Mouse (Mus musculus): ENCODE measurements around the gene Pitx3.

DNA sequence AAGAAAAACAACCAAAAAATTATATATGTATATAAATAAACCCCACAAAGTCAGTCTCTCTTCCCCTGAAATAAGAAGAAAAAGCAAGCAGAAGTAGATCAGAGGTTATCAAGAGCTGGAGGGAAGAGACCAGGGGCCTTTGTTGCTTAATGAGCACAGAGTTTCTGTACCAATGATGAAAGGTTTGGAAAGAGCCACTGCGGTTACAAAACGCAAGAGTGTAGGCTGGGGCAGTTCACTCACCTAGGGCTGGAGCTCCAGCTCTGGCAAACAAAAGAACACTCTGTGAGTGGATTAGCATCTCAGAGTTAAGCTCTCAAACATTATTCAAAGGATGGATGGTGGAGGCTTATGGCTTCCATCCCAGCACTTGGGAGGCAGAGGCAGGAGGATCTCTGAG lies 37.9 kb downstream of the Pitx3 start:
- TF ChIP-seq MAFK (IDR thresholded peaks at IDR 0.05; ENCODE audit: insufficient read depth, low read depth, low read length) (no peak), CHD2 (IDR thresholded peaks at IDR 0.05; ENCODE audit: low read depth, low read length) (no peak), HCFC1 (IDR thresholded peaks at IDR 0.05; ENCODE audit: borderline replicate concordance, insufficient read depth, low read length) (no peak)
